ENCODE assay signal across 2 mouse cellular contexts in the genomic region with DNA sequence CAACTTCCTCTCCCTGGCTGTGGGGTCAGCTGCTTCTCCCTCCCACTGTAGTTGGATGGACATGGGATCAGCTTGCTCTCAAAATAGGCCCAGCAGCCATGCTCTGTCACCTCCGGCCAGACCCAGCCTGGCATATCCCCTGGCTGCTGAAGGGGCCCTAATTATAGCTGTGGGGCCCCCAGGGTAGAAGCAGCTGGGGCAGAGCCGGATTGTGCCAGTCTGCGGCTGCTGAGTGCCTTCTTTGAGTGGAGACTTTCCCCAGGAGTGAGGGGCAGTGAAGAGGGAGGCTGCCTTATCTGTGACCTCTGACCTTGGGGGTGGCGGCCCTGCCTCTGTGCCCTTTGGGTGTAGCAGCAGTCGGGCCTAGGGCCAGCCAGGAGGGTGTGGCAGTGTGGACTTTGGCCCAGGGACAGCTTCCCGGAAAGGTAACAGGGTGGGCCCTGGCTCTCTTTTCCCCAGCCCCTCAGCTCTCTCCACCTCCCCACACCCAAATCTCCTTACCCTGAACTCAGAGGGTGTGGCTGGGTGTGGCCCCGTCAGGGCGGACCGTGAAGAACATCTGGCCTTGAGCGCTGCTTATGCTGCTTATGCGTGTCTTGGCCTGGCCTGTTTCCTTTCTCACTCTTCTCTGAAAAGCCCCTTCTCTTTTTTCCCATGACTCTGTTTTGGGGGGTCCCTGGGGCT.
TF ChIP-seq lines count a peak whose summit lies in the region.

No protein-coding gene starts in this region.

TF ChIP-seq in MEL, 35 proteins besides CTCF, POLR2A, EP300 and RAD21 (continued from another document):
- TF ChIP-seq TAL1 (IDR thresholded peaks at IDR 0.05; ENCODE audit: low read length): no peak

TF ChIP-seq in myocyte, 11 proteins besides CTCF, POLR2A, EP300 and RAD21 (continued from another document):
- peak; percentile 16 for TF ChIP-seq TCF12 (IDR thresholded peaks at IDR 0.05; ENCODE audit: insufficient read depth, poor library complexity, severe bottlenecking)
